Mouse (Mus musculus): ENCODE measurements around the gene Atp6v0e. TPM values are rescaled to one million over a fixed set of nuclear protein-coding genes. Genes with fewer than 3 reads are reported as not detected.

Atp6v0e gene
- polyA plus RNA-seq, 1 experiment from 2014 or later, result 492 TPM

DNA sequence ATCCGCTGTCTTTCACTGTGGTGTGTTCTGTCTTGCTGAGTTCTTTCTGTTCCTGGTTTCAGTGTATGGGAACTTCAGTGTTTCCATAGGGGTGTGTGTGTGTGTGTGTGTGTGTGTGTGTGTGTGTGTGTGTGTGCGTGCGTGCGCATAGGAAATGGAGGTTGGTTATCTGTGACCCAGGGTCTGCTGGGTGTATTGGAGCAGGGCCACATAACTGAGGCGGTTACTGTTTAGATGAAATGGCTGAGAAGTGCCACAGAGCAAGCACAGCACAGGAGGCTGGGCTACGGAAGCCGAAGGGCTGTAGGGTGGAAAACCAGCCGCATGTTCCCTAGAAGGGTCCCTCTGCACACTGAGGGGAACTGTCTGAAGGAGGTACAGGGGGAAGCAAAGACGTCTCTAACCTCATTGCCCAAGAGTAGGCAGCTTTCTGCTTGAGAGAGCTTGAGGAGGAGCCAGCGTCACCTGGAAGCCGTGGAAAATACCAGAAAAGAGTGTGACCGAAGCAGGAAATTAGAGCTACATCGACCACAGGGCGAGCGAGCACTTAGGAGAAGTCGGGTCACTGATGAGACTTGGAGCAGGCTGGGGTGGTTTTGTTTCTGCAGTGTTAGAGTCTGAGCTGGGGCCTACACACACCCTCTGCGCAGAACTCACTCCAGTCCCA, 23.4 kb downstream of the Atp6v0e start:
- Histone ChIP-seq H3K9me3 (replicated peaks; ENCODE audit: low read length) (no peaks in the 10 kb centered on the region), H3K27ac (0 out of 2 replicates have a peak overlapping the region, but pooled peaks have one; percentile 31), H3K4me3 (replicated peaks; ENCODE audit: low read depth, low read length) (no peak overlapping the region), H3K4me2 (ENCODE audit: low read length) (no peak overlapping the region), H3K27me3 (ENCODE audit: insufficient read depth, low read length) (no peaks in the 10 kb centered on the region), H3K9ac (ENCODE audit: low read depth, low read length) (no peak overlapping the region), H3K36me3 (ENCODE audit: insufficient read depth, low read length) (0 out of 2 replicates have a peak, but pooled peaks cover 3% of the 10 kb centered on the region), H3K4me1 (replicated peaks; ENCODE audit: insufficient read depth, low read length) (no peaks in the 10 kb centered on the region)
- 74% methylated on average over 17 of the region's 17 CpGs for WGBS
- no peak for TF ChIP-seq CTCF (IDR thresholded peaks at IDR 0.05; ENCODE audit: low read depth)
- ATAC-seq (replicated peaks; ENCODE audit: low FRiP score, low read depth) (0 out of 2 replicates have a peak, but pooled peaks have one; percentile 13), DNase-seq (ENCODE audit: low spot score) (no peak)

GRCm38 (mm10) chr17:26688795-26689735, 26.0 kb downstream of the Atp6v0e start:
- Histone ChIP-seq H3K36me3 (ENCODE audit: insufficient read depth, low read length) (peaks cover 3% of the 10 kb centered on the region; the same call in 1 of the 2 replicates), H3K4me3 (replicated peaks; ENCODE audit: low read depth, low read length) (no peak overlapping the region), H3K27me3 (ENCODE audit: insufficient read depth, low read length) (no peaks in the 10 kb centered on the region), H3K9me3 (replicated peaks; ENCODE audit: low read length) (no peaks in the 10 kb centered on the region), H3K4me1 (replicated peaks; ENCODE audit: insufficient read depth, low read length) (no peaks in the 10 kb centered on the region), H3K4me2 (ENCODE audit: low read length) (no peak overlapping the region), H3K9ac (ENCODE audit: low read depth, low read length) (no peak overlapping the region), H3K27ac (no peak overlapping the region)
- ATAC-seq (replicated peaks; ENCODE audit: low FRiP score, low read depth) (no peak), DNase-seq (ENCODE audit: low spot score) (no peak)
- WGBS, result 77% methylated on average over 8 of the region's 8 CpGs
- no peak for TF ChIP-seq CTCF (IDR thresholded peaks at IDR 0.05; ENCODE audit: low read depth)

GRCm38 (mm10) chr17:26689810-26690209, 26.8 kb downstream of the Atp6v0e start:
- Histone ChIP-seq H3K36me3 (ENCODE audit: insufficient read depth, low read length) (no peaks in the 10 kb centered on the region; the same call in 1 of the 2 replicates), H3K4me1 (replicated peaks; ENCODE audit: insufficient read depth, low read length) (no peaks in the 10 kb centered on the region), H3K9me3 (replicated peaks; ENCODE audit: low read length) (no peaks in the 10 kb centered on the region), H3K4me3 (replicated peaks; ENCODE audit: low read depth, low read length) (no peak overlapping the region), H3K27me3 (ENCODE audit: insufficient read depth, low read length) (no peaks in the 10 kb centered on the region), H3K4me2 (ENCODE audit: low read length) (no peak overlapping the region), H3K9ac (ENCODE audit: low read depth, low read length) (no peak overlapping the region), H3K27ac (no peak overlapping the region)
- DNase-seq (ENCODE audit: low spot score) (no peak), ATAC-seq (replicated peaks; ENCODE audit: low FRiP score, low read depth) (no peak)
- no peak for TF ChIP-seq CTCF (IDR thresholded peaks at IDR 0.05; ENCODE audit: low read depth)
- WGBS, result 83% methylated on average over 2 of the region's 2 CpGs

DNA sequence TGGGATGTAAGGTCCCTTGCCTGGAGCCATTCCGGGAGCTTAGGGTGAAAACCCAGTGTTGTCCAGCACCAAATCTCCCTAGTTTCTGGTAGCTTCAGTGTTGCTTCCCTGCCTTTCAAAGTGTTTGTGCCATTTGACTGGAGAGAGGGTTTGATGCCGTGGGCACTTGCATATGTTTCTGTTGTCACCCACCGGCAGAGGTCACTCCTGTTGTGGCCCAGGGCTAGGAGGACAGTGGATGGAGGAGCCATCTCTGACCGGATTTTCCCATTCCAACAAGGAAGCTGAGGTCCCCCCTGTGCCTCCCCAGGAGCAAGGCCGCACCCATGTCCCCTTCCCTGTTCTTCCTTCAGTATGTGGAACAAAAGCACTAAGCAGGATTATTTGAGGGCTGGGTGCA, 27.2 kb downstream of the Atp6v0e start:
- DNase-seq (ENCODE audit: low spot score) (no peak), ATAC-seq (replicated peaks; ENCODE audit: low FRiP score, low read depth) (no peak)
- Histone ChIP-seq H3K27me3 (ENCODE audit: insufficient read depth, low read length) (no peaks in the 10 kb centered on the region), H3K36me3 (ENCODE audit: insufficient read depth, low read length) (no peaks in the 10 kb centered on the region; the same call in 1 of the 2 replicates), H3K4me1 (replicated peaks; ENCODE audit: insufficient read depth, low read length) (no peaks in the 10 kb centered on the region), H3K27ac (no peak overlapping the region), H3K4me2 (ENCODE audit: low read length) (no peak overlapping the region), H3K9me3 (replicated peaks; ENCODE audit: low read length) (no peaks in the 10 kb centered on the region), H3K4me3 (replicated peaks; ENCODE audit: low read depth, low read length) (no peak overlapping the region), H3K9ac (ENCODE audit: low read depth, low read length) (no peak overlapping the region)
- 84% methylated on average over 5 of the region's 5 CpGs for WGBS
- TF ChIP-seq CTCF (IDR thresholded peaks at IDR 0.05; ENCODE audit: low read depth), result no peak

GRCm38 (mm10) chr17:26691110-26691509, 28.1 kb downstream of the Atp6v0e start:
- ATAC-seq (replicated peaks; ENCODE audit: low FRiP score, low read depth) (no peak), DNase-seq (ENCODE audit: low spot score) (no peak)
- Histone ChIP-seq H3K4me2 (ENCODE audit: low read length) (no peak overlapping the region), H3K27ac (no peak overlapping the region), H3K4me3 (replicated peaks; ENCODE audit: low read depth, low read length) (no peak overlapping the region), H3K9ac (ENCODE audit: low read depth, low read length) (no peak overlapping the region), H3K4me1 (replicated peaks; ENCODE audit: insufficient read depth, low read length) (no peaks in the 10 kb centered on the region), H3K36me3 (ENCODE audit: insufficient read depth, low read length) (peaks cover 3% of the 10 kb centered on the region; the same call in 1 of the 2 replicates), H3K9me3 (replicated peaks; ENCODE audit: low read length) (no peaks in the 10 kb centered on the region), H3K27me3 (ENCODE audit: insufficient read depth, low read length) (no peaks in the 10 kb centered on the region)
- 89% methylated on average over 7 of the region's 7 CpGs for WGBS
- TF ChIP-seq CTCF (IDR thresholded peaks at IDR 0.05; ENCODE audit: low read depth), result no peak

GRCm38 (mm10) chr17:26693424-26693823, 30.4 kb downstream of the Atp6v0e start:
- Histone ChIP-seq H3K27me3 (ENCODE audit: insufficient read depth, low read length) (no peaks in the 10 kb centered on the region), H3K9ac (ENCODE audit: low read depth, low read length) (no peak overlapping the region), H3K36me3 (ENCODE audit: insufficient read depth, low read length) (peaks cover 13% of the 10 kb centered on the region), H3K4me3 (replicated peaks; ENCODE audit: low read depth, low read length) (no peak overlapping the region), H3K27ac (no peak overlapping the region; the same call in 1 of the 2 replicates), H3K4me2 (ENCODE audit: low read length) (no peak overlapping the region), H3K4me1 (replicated peaks; ENCODE audit: insufficient read depth, low read length) (no peaks in the 10 kb centered on the region), H3K9me3 (replicated peaks; ENCODE audit: low read length) (no peaks in the 10 kb centered on the region)
- 50% methylated on average over 7 of the region's 7 CpGs for WGBS
- ATAC-seq (replicated peaks; ENCODE audit: low FRiP score, low read depth) (no peak), DNase-seq (ENCODE audit: low spot score) (no peak)
- TF ChIP-seq CTCF (IDR thresholded peaks at IDR 0.05; ENCODE audit: low read depth), result no peak

All from kidney, postnatal 0 days (tissue).